Mouse (Mus musculus) mesoderm, embryonic 11.5 days (tissue): ENCODE measurements around the gene Fsip1.

ENCODE experiments used
- DNase-seq: peaks from one replicate; pipeline ENCODE4 v3.0.0-alpha.2; 2012; ENCODE audit warnings: low read depth, low spot score

The Fsip1 gene

GRCm38 (mm10) chr2:118099104-118099503 is 157.7 kb downstream of the Fsip1 start:
- no peak for DNase-seq

DNA sequence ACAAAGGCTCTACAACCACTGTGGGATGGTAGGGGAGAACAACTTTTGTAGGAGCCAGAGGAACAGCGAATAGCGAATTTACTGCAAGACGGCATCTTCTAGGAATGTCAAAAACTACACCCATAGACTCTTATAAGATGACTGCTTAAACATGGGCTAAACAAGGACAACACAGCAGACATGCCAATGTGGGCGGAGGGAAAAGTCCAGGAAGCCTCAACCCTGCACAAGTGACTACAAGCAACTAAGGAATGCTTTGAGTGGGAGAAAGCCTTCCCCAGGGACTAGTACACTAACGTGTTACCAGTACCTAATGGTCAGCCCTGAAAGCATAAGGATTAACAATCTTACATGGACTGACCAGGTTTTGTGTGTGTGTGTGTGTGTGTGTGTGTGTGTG is 165.5 kb downstream of the Fsip1 start:
- no peak for DNase-seq

DNA sequence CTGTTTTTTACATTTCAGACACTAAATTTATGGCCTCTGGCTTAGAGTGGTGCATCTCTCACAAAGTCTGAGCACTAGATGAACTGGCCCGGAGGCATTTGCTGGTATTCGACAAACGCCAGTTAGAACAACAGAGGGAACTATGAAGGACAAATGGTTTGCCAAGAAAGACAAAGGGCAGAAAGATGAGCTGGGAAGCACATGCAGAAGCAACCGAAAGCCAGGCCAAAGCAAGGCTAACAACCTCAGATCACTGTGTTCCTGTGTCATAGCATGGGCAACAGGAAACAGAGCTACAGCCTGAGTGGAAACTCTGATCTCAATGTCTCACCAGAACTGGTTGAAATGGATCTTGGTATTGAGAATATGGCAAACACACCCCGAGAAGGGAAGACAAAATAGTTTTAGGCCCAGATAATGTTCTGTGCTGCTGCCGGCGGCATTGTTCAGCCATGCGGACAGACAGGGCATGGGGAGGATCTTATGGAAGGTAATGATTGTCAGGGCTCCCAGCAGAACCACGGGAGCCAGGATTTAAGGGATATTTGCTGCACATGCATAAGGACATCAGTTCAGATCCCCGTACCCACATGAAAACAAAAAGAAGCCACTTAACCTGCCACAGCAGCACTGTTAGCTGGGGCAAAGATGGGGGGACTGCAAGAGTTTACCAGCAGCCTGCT is 169.6 kb downstream of the Fsip1 start:
- no peak for DNase-seq

DNA sequence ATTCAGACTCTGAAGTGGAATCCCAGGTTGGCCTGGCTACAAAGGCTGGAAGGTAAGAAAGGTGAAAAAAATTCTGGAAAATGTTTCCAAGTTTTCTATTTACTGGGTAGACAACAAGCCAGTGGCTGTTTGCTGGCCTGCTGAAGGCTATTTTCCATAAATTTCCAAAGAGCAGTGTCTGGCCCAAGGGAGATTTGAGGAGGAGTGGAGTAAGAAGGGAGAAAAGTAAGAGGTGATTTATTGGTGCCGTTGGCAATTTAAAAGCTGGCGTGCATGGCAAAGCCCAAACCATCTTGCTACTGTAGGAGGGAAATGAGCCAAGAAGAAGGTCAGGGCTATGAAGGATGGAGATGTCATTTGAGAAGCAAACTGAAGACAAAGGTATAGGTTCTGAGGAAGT is 171.1 kb downstream of the Fsip1 start:
- no peak for DNase-seq

DNA sequence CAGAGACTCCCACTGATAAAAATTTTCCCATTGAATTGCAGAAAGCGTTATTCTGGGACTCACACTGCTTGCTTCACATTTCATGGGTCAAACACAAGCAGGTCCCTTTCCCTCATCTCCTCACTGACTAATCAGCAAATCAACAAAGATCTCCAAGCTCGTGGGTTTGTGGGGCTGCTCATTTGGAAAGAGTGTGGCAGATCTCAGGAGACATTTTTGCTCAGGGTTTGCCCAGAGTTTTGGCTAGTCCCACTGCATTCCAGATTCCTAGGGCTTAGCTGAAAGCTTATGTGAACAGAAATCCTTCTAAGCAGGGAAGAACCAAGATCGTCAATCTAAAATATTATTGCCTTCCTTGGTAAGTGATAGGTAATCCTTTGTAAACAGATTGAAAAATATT is 172.1 kb downstream of the Fsip1 start:
- no peak for DNase-seq

GRCm38 (mm10) chr2:118083652-118084051 is 173.1 kb downstream of the Fsip1 start:
- no peak for DNase-seq

- no peak for DNase-seq
Observed at GRCm38 (mm10) chr2:118081581-118081980, 175.2 kb downstream of the Fsip1 start.
